Mouse (Mus musculus): ENCODE data around the gene Elovl3. TPM values are rescaled to one million over a fixed set of nuclear protein-coding genes. Genes with fewer than 3 reads are reported as not detected.
A peak's percentile ranks its signal among the peaks of the same experiment; 100 is the strongest.

Gene Elovl3
- not detected in 2 replicates for polyA plus RNA-seq (2016; fragmentation: Nextera tagmentation; extraction: Ambion mirVana)

DNA sequence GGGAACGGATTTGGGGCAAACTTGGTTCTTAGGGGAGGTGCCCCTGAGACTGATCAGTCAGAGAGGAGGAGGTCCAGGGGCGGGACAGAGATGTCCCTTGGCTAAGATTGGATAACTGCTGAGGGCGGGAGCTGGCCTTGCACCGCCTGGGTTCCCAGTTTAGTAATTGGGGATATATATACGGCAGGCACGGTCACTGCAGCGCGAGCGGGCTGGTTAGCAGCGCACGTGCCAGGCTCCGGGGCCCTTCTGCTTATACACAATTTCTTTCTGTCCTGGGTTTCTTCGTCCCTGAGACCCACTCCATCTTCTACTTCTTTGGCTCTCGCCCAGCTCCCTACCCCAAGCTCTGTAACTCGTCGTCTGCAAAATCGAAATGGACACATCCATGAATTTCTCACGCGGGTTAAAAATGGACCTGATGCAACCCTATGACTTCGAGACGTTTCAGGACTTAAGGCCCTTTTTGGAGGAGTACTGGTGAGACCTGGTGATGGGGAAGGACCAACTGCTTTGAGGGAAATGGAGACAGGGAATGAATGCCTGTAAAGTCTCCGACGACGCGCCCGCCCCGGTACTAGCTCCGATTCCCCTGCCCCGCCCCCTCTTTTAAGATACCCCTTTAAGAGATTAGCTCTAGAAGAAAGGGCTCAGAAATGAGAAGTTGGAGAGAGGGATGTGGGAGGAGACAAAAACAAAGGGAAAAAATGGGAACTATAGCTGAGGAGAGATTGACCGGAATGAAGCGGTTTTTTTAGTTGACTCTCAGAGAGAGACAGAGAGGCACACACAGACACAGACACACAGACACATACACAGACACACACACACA lies at the start of gene Elovl3:
Gene Elovl3, plus strand, starts transcription at position 204 of the 832 bp plus-strand sequence.
- peak; percentile 30 for DNase-seq (ENCODE audit: low spot score)
- no peaks in the 10 kb centered on the region for H3K9me3 ChIP-seq (replicated peaks)
- peak within 1 kb of the TSS; percentile 42 for H3K4me3 ChIP-seq

DNA sequence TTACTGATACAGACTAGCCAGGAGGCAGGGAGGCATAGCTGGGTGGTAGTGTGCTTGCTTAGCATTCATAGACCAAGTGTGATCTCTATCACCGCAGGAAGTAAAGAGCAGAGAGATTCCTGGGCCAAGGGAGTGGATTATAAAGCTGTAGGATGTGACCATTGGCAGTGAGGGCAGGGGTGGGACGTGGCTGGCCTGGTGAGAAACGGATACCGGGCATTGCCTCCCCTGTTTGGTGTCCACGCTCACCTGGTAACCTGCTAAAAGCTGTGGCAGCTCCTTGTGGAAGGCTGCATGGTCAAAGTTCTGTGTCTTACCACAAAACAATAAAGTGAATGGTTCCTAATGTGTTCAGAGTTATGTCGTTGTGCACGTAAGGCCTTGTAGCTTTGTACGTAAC lies 46.5 kb upstream of the Elovl3 start:
- H3K27ac ChIP-seq (replicated peaks), result no peak overlapping the region
- H3K36me3 ChIP-seq, result peaks cover 64% of the 10 kb centered on the region
- H3K9me3 ChIP-seq (replicated peaks), result no peaks in the 10 kb centered on the region
- H3K27me3 ChIP-seq (ENCODE audit: low read depth, poor library complexity, severe bottlenecking), result no peaks in the 10 kb centered on the region
- no peaks in the 10 kb centered on the region for H3K4me1 ChIP-seq
- no peak overlapping the region for H3K4me3 ChIP-seq
- no peak for DNase-seq (ENCODE audit: low spot score)
- 96% methylated on average over 8 of the region's 8 CpGs for WGBS

More for the DNA sequence above, at the start of gene Elovl3:
- H3K36me3 ChIP-seq, result no peaks in the 10 kb centered on the region
- H3K27me3 ChIP-seq (ENCODE audit: low read depth, poor library complexity, severe bottlenecking), result peaks cover 69% of the 10 kb centered on the region
- WGBS, result under 1% methylated on average over 31 of the region's 31 CpGs
- H3K27ac ChIP-seq (replicated peaks), result no peak within 1 kb of the TSS
- H3K4me1 ChIP-seq, result peaks cover 31% of the 10 kb centered on the region

DNA sequence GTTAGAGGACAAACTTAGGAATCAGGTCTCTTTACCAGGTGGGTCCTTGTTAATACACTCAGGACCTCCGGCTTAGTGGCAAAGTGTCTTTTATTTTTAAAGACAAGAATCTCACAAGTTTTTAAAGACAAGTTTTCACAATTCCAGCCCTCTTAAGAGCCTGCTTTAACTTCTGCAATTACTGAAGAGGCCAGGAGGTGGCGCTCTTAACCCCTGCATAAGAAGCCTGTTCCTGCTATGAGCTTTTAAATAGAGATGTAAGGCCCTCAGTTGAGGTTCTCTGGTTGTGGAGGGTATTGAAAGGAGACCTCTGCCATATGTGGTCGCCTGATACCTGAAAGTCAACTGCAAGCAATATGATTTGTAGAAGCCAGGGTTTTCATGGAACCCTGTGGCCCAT lies 45.4 kb upstream of the Elovl3 start:
- Histone ChIP-seq H3K9me3 (replicated peaks) (no peaks in the 10 kb centered on the region), H3K27ac (replicated peaks) (no peak overlapping the region), H3K36me3 (peaks cover 53% of the 10 kb centered on the region), H3K4me3 (no peak overlapping the region), H3K4me1 (no peaks in the 10 kb centered on the region), H3K27me3 (ENCODE audit: low read depth, poor library complexity, severe bottlenecking) (no peaks in the 10 kb centered on the region)
- 53% methylated on average over 3 of the region's 3 CpGs for WGBS
- peak; percentile 49 for DNase-seq (ENCODE audit: low spot score)

DNA sequence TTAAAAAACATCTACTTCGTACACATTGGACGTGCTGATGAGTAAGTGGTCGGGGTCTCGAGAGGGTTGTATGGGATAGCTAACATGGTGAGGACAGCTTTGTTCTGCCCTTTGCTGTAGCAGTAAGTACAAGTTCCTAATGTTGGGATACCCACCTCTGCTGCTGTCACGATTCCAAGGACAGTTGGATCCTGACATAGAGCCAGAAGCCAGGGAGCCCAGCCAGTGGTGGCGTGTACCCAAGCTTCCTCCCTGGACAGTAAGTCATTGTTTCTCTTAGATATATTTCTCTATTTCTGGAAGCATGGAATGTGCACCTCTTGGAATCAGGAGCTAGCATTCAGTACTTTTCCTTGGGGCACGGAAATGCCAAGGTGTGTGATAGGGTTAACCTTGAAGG lies 43.8 kb upstream of the Elovl3 start:
- DNase-seq (ENCODE audit: low spot score), result no peak
- no peaks in the 10 kb centered on the region for H3K9me3 ChIP-seq (replicated peaks)
- 87% methylated on average over 7 of the region's 7 CpGs for WGBS

DNA sequence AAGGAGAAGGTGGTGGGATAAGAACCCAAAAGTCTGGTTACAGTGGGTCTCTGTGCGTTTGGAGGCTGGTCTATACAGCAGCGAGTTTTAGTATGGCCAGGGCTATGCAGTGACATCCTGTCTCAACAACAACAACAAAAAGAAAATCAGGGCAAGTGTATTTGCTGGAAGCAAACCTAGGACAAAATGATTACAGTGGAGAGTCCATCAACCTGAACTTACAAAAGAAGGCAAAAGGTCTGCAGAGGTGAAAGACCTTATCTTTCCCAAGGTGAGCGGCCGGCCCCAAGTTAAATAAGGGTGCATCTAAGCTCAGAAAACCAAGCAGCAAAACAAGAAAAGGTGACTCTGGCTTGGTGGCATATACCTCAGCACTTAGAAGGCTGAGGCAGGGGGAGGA lies 40.1 kb upstream of the Elovl3 start:
- WGBS, result 89% methylated on average over 4 of the region's 4 CpGs
- H3K27ac ChIP-seq (replicated peaks), result no peak overlapping the region
- DNase-seq (ENCODE audit: low spot score), result no peak

More for the DNA sequence above, 43.8 kb upstream of the Elovl3 start:
- H3K4me3 ChIP-seq, result no peak overlapping the region
- H3K36me3 ChIP-seq, result peaks cover 37% of the 10 kb centered on the region
- no peaks in the 10 kb centered on the region for H3K4me1 ChIP-seq
- H3K27ac ChIP-seq (replicated peaks), result no peak overlapping the region
- no peaks in the 10 kb centered on the region for H3K27me3 ChIP-seq (ENCODE audit: low read depth, poor library complexity, severe bottlenecking)

DNA sequence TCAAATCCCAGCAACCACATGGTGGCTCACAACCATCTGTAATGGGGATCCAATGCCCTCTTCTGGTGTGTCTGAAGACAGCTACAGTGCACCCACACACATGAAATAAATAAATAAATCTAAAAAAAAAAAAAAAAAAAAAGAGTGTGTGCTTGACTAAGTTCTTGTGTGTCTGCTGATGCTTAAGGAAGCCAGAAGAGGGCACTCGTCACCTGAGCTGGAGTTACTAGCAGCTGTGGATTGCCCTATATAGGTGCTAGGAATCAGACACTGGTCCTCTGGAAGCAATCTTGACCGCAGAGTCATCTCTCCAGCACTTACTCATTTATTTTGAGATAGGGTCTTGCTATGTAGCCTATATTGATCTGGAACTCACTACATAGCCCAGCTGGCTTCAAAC lies 37.6 kb upstream of the Elovl3 start:
- H3K9me3 ChIP-seq (replicated peaks), result no peaks in the 10 kb centered on the region; the same call in 1 of the 2 replicates
- no peaks in the 10 kb centered on the region for H3K36me3 ChIP-seq
- H3K4me3 ChIP-seq, result no peak overlapping the region
- 93% methylated on average over 2 of the region's 2 CpGs for WGBS
- no peak overlapping the region for H3K27ac ChIP-seq (replicated peaks)
- H3K27me3 ChIP-seq (ENCODE audit: low read depth, poor library complexity, severe bottlenecking), result no peaks in the 10 kb centered on the region
- no peaks in the 10 kb centered on the region for H3K4me1 ChIP-seq
- DNase-seq (ENCODE audit: low spot score), result no peak

More for the DNA sequence above, 40.1 kb upstream of the Elovl3 start:
- H3K27me3 ChIP-seq (ENCODE audit: low read depth, poor library complexity, severe bottlenecking), result no peaks in the 10 kb centered on the region
- no peaks in the 10 kb centered on the region for H3K4me1 ChIP-seq
- no peaks in the 10 kb centered on the region; the same call in 1 of the 2 replicates for H3K9me3 ChIP-seq (replicated peaks)
- H3K4me3 ChIP-seq, result no peak overlapping the region
- H3K36me3 ChIP-seq, result no peaks in the 10 kb centered on the region

DNA sequence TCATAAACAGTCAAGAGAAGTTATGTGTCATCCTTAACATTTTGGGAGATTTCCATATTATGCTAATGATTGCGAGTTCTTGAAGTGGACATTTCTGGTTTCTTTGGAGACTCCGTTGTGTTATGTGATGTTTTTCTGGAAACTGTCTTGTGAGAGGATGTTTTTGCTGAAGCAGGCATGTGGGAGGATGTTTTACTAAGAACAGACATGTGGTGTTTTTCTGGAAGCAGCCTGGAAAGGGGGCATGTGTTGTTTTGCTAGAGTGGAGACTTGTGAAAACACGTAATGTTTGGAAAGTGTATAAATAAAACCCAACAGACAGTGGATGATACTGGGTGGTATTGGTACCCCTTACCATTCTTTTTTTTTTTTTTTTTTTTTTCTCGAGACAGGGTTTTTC lies 36.4 kb upstream of the Elovl3 start:
- no peak for DNase-seq (ENCODE audit: low spot score)
- WGBS, result 89% methylated on average over 4 of the region's 4 CpGs
- H3K9me3 ChIP-seq (replicated peaks), result no peaks in the 10 kb centered on the region; the same call in 1 of the 2 replicates
- no peaks in the 10 kb centered on the region for H3K4me1 ChIP-seq
- H3K27me3 ChIP-seq (ENCODE audit: low read depth, poor library complexity, severe bottlenecking), result no peaks in the 10 kb centered on the region
- no peaks in the 10 kb centered on the region for H3K36me3 ChIP-seq
- no peak overlapping the region for H3K4me3 ChIP-seq
- no peak overlapping the region for H3K27ac ChIP-seq (replicated peaks)

DNA sequence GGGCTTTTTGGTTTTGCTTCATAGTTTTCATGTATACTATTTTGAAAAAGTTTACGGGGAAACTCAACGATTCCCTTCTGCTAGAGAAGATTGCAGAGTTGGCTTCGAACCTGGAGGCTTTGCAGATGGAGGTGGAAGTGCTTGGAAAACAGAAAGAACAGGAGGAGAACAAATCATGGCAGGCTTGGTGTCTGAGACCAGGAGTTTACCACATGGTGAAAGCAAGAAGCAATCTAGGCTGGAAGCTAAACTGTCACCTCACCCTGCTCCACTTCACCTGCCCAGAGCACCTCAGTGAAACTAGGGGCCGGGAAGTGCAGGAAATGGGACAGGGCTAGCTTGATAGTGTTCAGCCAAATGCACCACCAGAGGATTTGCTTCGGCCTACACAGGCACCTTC lies 35.3 kb upstream of the Elovl3 start:
- 91% methylated on average over 5 of the region's 5 CpGs for WGBS
- no peak for DNase-seq (ENCODE audit: low spot score)
- Histone ChIP-seq H3K9me3 (replicated peaks) (no peaks in the 10 kb centered on the region; the same call in 1 of the 2 replicates), H3K36me3 (no peaks in the 10 kb centered on the region), H3K27me3 (ENCODE audit: low read depth, poor library complexity, severe bottlenecking) (no peaks in the 10 kb centered on the region), H3K4me1 (no peaks in the 10 kb centered on the region), H3K27ac (replicated peaks) (no peak overlapping the region), H3K4me3 (no peak overlapping the region)

DNA sequence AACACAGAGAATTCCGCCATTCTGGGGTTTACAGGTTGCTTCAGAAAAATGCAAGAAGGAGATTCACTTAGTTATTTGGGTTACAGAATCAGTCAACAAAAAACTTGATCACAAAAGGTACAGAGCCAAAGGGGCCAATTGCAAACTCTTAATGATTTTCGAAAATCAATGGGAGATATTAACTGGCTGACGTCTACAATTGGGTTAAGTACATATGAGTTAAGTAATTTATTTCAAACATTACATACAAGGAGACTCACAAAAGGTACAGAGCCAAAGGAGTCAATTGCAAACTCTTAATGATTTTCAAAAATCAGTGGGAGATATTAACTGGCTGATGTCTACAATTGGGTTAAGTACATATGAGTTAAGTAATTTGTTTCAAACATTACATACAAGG lies 32.1 kb upstream of the Elovl3 start:
- Histone ChIP-seq H3K36me3 (no peaks in the 10 kb centered on the region), H3K27me3 (ENCODE audit: low read depth, poor library complexity, severe bottlenecking) (no peaks in the 10 kb centered on the region), H3K4me3 (no peak overlapping the region), H3K27ac (replicated peaks) (no peak overlapping the region), H3K4me1 (no peaks in the 10 kb centered on the region), H3K9me3 (replicated peaks) (no peaks in the 10 kb centered on the region)
- whole genome bisulfite sequencing, result 91% methylated on average over 3 of the region's 3 CpGs
- no peak for DNase-seq (ENCODE audit: low spot score)

DNA sequence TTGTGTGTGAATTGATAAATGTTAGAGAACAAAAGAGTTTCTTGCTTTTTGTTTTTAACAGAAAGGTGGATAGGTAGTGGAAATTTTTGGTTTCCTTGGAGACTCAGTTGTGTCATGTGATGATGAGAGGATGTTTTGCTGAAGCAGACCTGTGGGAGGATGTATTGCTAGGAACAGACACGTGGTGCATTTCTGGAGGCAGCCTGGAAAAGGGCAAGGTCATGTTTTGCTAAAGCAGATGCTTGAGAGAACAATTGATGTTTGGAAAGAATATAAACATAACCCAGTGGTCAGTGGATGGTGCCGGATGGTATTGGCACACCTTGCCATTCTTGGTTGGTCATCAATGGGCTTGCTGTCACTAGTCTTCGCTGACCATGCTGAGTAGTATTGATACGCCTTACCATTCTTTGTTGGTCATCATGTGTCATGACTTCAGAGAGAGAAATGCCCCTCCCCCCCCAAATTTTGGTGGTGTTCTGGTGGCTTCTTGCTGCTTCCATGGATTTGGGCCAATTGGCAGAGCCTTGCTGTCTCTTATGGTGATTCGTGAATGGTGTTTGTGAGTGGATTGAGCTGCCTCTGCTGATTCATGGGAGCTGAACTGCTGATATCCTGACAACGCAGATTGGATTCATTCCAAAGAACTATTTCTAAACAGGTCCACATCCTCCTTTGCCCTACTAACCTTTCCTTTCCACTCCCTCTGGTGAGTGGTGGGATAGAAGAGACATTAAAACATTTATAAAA lies 28.1 kb upstream of the Elovl3 start:
- no peak for DNase-seq (ENCODE audit: low spot score)
- H3K27ac ChIP-seq (replicated peaks), result no peak overlapping the region
- 88% methylated on average over 6 of the region's 6 CpGs for WGBS

DNA sequence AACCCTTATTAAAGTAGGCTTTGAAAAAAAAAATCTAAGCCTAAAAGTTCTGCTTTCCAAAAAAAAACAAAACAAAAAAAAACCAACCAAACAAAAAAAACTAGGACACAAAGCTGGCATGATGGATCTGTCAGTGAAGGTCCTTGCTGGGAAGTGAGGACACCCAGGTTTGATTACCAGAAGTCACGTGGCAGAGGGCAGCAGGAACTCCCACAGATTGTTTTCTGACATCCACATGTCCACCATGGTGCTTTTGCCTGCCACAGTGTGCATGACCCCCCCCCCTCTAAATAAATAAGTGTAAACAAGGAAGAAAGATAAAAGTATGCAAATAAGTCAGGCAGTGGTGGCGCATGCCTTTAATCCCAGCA lies 27.5 kb upstream of the Elovl3 start:
- Histone ChIP-seq H3K4me3 (no peak overlapping the region), H3K4me1 (no peaks in the 10 kb centered on the region), H3K27me3 (ENCODE audit: low read depth, poor library complexity, severe bottlenecking) (no peaks in the 10 kb centered on the region), H3K9me3 (replicated peaks) (no peaks in the 10 kb centered on the region), H3K36me3 (no peaks in the 10 kb centered on the region), H3K27ac (replicated peaks) (no peak overlapping the region)
- no peak for DNase-seq (ENCODE audit: low spot score)
- WGBS, result 86% methylated on average over 2 of the region's 2 CpGs

More for the DNA sequence above, 28.1 kb upstream of the Elovl3 start:
- no peaks in the 10 kb centered on the region for H3K4me1 ChIP-seq
- no peaks in the 10 kb centered on the region for H3K36me3 ChIP-seq
- no peaks in the 10 kb centered on the region for H3K9me3 ChIP-seq (replicated peaks)
- H3K4me3 ChIP-seq, result no peak overlapping the region
- H3K27me3 ChIP-seq (ENCODE audit: low read depth, poor library complexity, severe bottlenecking), result no peaks in the 10 kb centered on the region

DNA sequence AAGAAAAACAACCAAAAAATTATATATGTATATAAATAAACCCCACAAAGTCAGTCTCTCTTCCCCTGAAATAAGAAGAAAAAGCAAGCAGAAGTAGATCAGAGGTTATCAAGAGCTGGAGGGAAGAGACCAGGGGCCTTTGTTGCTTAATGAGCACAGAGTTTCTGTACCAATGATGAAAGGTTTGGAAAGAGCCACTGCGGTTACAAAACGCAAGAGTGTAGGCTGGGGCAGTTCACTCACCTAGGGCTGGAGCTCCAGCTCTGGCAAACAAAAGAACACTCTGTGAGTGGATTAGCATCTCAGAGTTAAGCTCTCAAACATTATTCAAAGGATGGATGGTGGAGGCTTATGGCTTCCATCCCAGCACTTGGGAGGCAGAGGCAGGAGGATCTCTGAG lies 21.5 kb upstream of the Elovl3 start:
- WGBS, result 83% methylated on average over 2 of the region's 2 CpGs
- no peaks in the 10 kb centered on the region for H3K27me3 ChIP-seq (ENCODE audit: low read depth, poor library complexity, severe bottlenecking)
- H3K36me3 ChIP-seq, result no peaks in the 10 kb centered on the region
- no peak for DNase-seq (ENCODE audit: low spot score)
- H3K4me1 ChIP-seq, result no peaks in the 10 kb centered on the region
- H3K9me3 ChIP-seq (replicated peaks), result no peaks in the 10 kb centered on the region
- H3K27ac ChIP-seq (replicated peaks), result no peak overlapping the region
- no peak overlapping the region for H3K4me3 ChIP-seq

DNA sequence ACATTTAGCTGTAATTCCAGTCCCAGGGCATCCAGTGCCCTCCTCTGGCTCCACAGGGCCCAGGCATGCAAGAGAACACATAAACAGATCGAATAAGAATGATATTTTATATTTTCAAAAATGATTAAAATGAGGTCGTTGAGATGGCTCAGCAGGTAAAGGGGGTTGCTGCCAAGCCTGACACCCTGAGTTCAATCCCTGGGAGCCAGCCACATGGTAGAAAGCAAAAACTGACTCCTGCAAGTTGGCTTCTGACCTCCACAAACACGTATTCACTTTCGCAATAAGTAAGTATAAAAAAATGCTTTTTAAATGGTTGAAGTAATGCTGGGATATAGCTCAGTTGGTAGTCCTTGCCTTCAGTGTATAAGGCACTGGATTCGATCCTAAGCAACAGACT lies 20.9 kb upstream of the Elovl3 start:
- WGBS, result 87% methylated on average over 5 of the region's 5 CpGs
- H3K4me3 ChIP-seq, result no peak overlapping the region
- no peaks in the 10 kb centered on the region for H3K27me3 ChIP-seq (ENCODE audit: low read depth, poor library complexity, severe bottlenecking)
- DNase-seq (ENCODE audit: low spot score), result no peak
- H3K4me1 ChIP-seq, result no peaks in the 10 kb centered on the region
- H3K27ac ChIP-seq (replicated peaks), result no peak overlapping the region
- H3K9me3 ChIP-seq (replicated peaks), result no peaks in the 10 kb centered on the region
- H3K36me3 ChIP-seq, result no peaks in the 10 kb centered on the region

Data from midbrain, embryonic 10.5 days (tissue).